Mouse (Mus musculus): ENCODE measurements around the gene Ccdc180.

- no peak for TF ChIP-seq CTCF (IDR thresholded peaks at IDR 0.05)
- TF ChIP-seq EP300 (IDR thresholded peaks at IDR 0.05) = no peak
These were observed 76.6 kb downstream of the Ccdc180 start for GRCm38 (mm10) chr4:45966716-45967115.

All from lung, postnatal 0 days (tissue).